Mouse (Mus musculus) neural tube, embryonic 12.5 days (tissue): Measurements from ENCODE around the gene Ccdc40. TPM values are rescaled to one million over a fixed set of nuclear protein-coding genes. Genes with fewer than 3 reads are reported as not detected.

Experiments used
- ATAC-seq: fragments of 200-750 bp; cut with Nextera tagmentation; 2 replicates; pipeline ENCODE4 v1.8.0; 2017; ENCODE audit warnings: low read depth, mild to moderate bottlenecking, moderate TSS enrichment, moderate library complexity; ENCODE audit not compliant: low FRiP score
- H3K27ac ChIP-seq: fragments of 300-500 bp; sonication (generic); 2 replicates; pipeline ENCODE4 v1.5.1; 2016
- H3K27me3 ChIP-seq: fragments of 300-500 bp; sonication (generic); replicated peaks from 2 replicates; pipeline ENCODE4 v1.6.1; 2016; ENCODE audit warnings: mild to moderate bottlenecking
- H3K36me3 ChIP-seq: fragments of 300-500 bp; sonication (generic); 2 replicates; pipeline ENCODE4 v1.6.1; 2016; ENCODE audit warnings: mild to moderate bottlenecking
- H3K4me1 ChIP-seq: fragments of 300-500 bp; sonication (generic); 2 replicates; pipeline ENCODE4 v1.6.1; 2016
- H3K4me2 ChIP-seq: fragments of 300-500 bp; sonication (generic); replicated peaks from 2 replicates; pipeline ENCODE4 v1.6.1; 2016; ENCODE audit warnings: mild to moderate bottlenecking
- H3K4me3 ChIP-seq: fragments of 300-500 bp; sonication (generic); 2 replicates; pipeline ENCODE4 v1.5.1; 2016
- H3K9ac ChIP-seq: fragments of 300-500 bp; sonication (generic); 2 replicates; pipeline ENCODE4 v1.6.1; 2016; ENCODE audit warnings: mild to moderate bottlenecking
- H3K9me3 ChIP-seq: fragments of 300-500 bp; sonication (generic); 2 replicates; pipeline ENCODE4 v1.6.1; 2016; ENCODE audit warnings: mild to moderate bottlenecking
- WGBS: fragments of 180-500 bp; shearing (Covaris S2); methylation state at CpG from one replicate; pipeline ENCODE4 v1.1.7; 2016; 5-methylcytosine and 5-hydroxymethylcytosine counted together
- polyA plus RNA-seq: library from polyadenylated mRNA; unstranded; fragments of >200 nt; fragmentation: Nextera tagmentation; extraction: Ambion mirVana; gene quantifications from 2 replicates; pipeline ENCODE4 v1.2.1, GENCODE M21; 2016

Ccdc40 gene
- polyA plus RNA-seq, 1 experiment from 2014 or later: 18.0 TPM

- 37% methylated on average over 16 of the region's 16 CpGs for WGBS
- H3K4me1 ChIP-seq: peaks cover 14% of the 10 kb centered on the region; the same call in 1 of the 2 replicates
These were observed 76.7 kb downstream of the Ccdc40 start for GRCm38 (mm10) chr11:119304904-119305712.

DNA sequence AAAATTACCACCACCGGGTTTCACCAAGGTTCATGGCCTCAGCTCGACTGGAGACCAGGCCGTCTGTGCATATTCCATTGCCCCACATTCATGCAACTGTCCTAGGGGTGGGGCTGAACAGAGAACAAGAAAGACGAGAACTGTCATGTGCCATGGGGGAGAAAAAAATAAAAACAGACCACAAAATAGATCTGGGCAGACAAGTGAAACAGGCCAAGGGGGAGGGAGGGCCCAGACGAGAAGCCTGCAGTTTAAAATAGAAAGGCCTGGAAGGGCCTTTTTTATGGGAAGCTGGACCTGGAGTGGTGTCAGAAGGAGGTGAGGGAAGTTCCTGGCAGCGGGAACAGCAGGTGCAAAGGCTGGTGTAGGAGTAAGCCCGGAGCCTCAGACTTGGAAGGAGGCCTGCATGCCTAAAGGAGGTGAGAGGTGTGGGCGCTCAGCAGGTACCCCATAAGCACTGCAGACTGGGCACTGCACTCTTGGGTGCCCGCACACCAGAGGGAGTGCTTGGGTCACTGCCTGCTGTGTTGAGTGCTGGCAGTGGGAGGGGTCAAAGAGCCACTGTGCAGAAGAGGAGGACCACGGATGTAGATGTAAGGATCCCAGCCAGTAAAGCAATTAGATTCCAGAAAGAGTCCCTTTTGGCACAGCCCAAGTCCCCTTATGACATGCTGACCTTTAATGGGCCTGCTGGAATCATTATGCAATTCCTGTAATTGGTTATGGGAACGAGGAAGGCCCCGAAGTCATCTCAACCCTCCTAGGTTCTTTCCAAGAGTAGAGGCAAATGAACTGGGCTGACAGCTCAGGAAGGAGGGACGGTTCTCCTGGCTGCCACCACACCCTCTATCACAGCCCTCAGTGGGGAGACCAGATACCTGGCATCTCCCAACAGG, 78.6 kb downstream of the Ccdc40 start:
- Histone ChIP-seq H3K27ac (no peak overlapping the region), H3K27me3 (peaks cover 10% of the 10 kb centered on the region; the same call in 1 of the 2 replicates), H3K4me1 (0 out of 2 replicates have a peak, but pooled peaks cover 6% of the 10 kb centered on the region), H3K9me3 (no peaks in the 10 kb centered on the region), H3K9ac (no peak overlapping the region), H3K4me3 (no peak overlapping the region), H3K36me3 (no peaks in the 10 kb centered on the region), H3K4me2 (no peak overlapping the region)
- 62% methylated on average over 13 of the region's 13 CpGs for WGBS
- no peak for ATAC-seq

More at GRCm38 (mm10) chr11:119304904-119305712, 76.7 kb downstream of the Ccdc40 start:
- H3K9me3 ChIP-seq: no peaks in the 10 kb centered on the region
- no peak overlapping the region for H3K9ac ChIP-seq
- H3K36me3 ChIP-seq: no peaks in the 10 kb centered on the region
- peaks cover 10% of the 10 kb centered on the region; the same call in 1 of the 2 replicates for H3K27me3 ChIP-seq
- H3K27ac ChIP-seq: no peak overlapping the region
- H3K4me3 ChIP-seq: no peak overlapping the region
- ATAC-seq: no peak
- H3K4me2 ChIP-seq: no peak overlapping the region

GRCm38 (mm10) chr11:119307658-119307867, 79.2 kb downstream of the Ccdc40 start, which contains the start of gene Card14:
Gene Card14 (plus strand): TSS chr11:119307768.
- no peak within 1 kb of the TSS for H3K4me2 ChIP-seq
- no peak within 1 kb of the TSS for H3K9ac ChIP-seq
- no peaks in the 10 kb centered on the region for H3K36me3 ChIP-seq
- ATAC-seq: no peak
- H3K4me1 ChIP-seq: 0 out of 2 replicates have a peak, but pooled peaks cover 6% of the 10 kb centered on the region
- 33% methylated on average over 1 of the region's 1 CpGs for WGBS
- H3K27me3 ChIP-seq: peaks cover 10% of the 10 kb centered on the region; the same call in 1 of the 2 replicates
- no peaks in the 10 kb centered on the region for H3K9me3 ChIP-seq
- no peak within 1 kb of the TSS for H3K4me3 ChIP-seq
- H3K27ac ChIP-seq: no peak within 1 kb of the TSS

DNA sequence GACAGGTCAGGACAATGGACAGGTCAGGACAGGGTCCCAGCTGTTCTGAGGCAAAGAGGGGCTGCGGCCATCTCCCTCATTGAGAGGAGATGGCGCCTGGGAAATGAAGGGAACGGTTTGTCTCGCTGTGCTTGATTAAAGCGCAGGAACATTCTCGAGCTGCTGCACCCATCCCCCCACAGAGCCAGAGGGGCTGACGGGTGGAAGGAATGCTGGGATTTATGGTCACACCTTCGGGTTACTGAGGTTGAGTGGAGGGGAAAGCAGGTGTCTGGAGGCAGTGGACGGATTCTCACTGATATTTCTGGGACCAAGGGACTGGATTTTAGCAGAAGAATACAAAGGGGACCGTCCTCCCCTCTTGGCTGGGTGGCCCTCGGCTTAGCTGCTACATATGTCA, 79.5 kb downstream of the Ccdc40 start:
- no peak overlapping the region for H3K4me3 ChIP-seq

GRCm38 (mm10) chr11:119310621-119311020, 82.2 kb downstream of the Ccdc40 start:
- H3K4me2 ChIP-seq: no peak overlapping the region
- H3K9ac ChIP-seq: no peak overlapping the region
- 20% methylated on average over 10 of the region's 10 CpGs for WGBS
- no peaks in the 10 kb centered on the region; the same call in 1 of the 2 replicates for H3K27me3 ChIP-seq
- no peak for ATAC-seq
- H3K36me3 ChIP-seq: no peaks in the 10 kb centered on the region
- no peak overlapping the region for H3K4me3 ChIP-seq
- no peaks in the 10 kb centered on the region for H3K9me3 ChIP-seq
- 0 out of 2 replicates have a peak, but pooled peaks cover 6% of the 10 kb centered on the region for H3K4me1 ChIP-seq
- H3K27ac ChIP-seq: no peak overlapping the region

More for the DNA sequence above, 79.5 kb downstream of the Ccdc40 start:
- WGBS: 24% methylated on average over 11 of the region's 11 CpGs
- Histone ChIP-seq H3K9me3 (no peaks in the 10 kb centered on the region), H3K27me3 (peaks cover 10% of the 10 kb centered on the region; the same call in 1 of the 2 replicates), H3K36me3 (no peaks in the 10 kb centered on the region), H3K4me1 (0 out of 2 replicates have a peak, but pooled peaks cover 6% of the 10 kb centered on the region), H3K9ac (no peak overlapping the region), H3K27ac (no peak overlapping the region), H3K4me2 (no peak overlapping the region)
- no peak for ATAC-seq

- Histone ChIP-seq H3K4me2 (no peak overlapping the region), H3K27me3 (no peaks in the 10 kb centered on the region), H3K9me3 (no peaks in the 10 kb centered on the region), H3K36me3 (no peaks in the 10 kb centered on the region), H3K4me1 (no peaks in the 10 kb centered on the region), H3K4me3 (no peak overlapping the region), H3K27ac (no peak overlapping the region), H3K9ac (no peak overlapping the region)
- 82% methylated on average over 17 of the region's 17 CpGs for WGBS
- ATAC-seq: no peak
These were observed 86.0 kb downstream of the Ccdc40 start for GRCm38 (mm10) chr11:119314252-119314936.

Other genes with a start within 250 kb of the Ccdc40 start
- gene Enpp7, start 240.4 kb upstream of the Ccdc40 start, polyA plus RNA-seq: not detected in 2 replicates
- 46.6 and 47.6 TPM in 2 replicates for gene Cbx2, start 205.6 kb upstream of the Ccdc40 start, polyA plus RNA-seq
- gene Cbx8, start 187.6 kb upstream of the Ccdc40 start, polyA plus RNA-seq: 8.6 and 9.9 TPM in 2 replicates
- gene Cbx4, start 142.4 kb upstream of the Ccdc40 start, polyA plus RNA-seq: 12.5 and 12.7 TPM in 2 replicates
- gene Tbc1d16, start 73 bp upstream of the Ccdc40 start, polyA plus RNA-seq: 26.0 and 38.1 TPM in 2 replicates
- gene Gaa, start 39.3 kb downstream of the Ccdc40 start, polyA plus RNA-seq: 40.9 and 43.0 TPM in 2 replicates
- 311 and 324 TPM in 2 replicates for gene Eif4a3, start 71.5 kb downstream of the Ccdc40 start, polyA plus RNA-seq
- gene Card14, start 79.2 kb downstream of the Ccdc40 start, polyA plus RNA-seq: 0.06 and 0.15 TPM in 2 replicates
- 3.8 and 5.2 TPM in 2 replicates for gene Sgsh, start 127.0 kb downstream of the Ccdc40 start, polyA plus RNA-seq
- 5.0 TPM in 2 replicates for gene Slc26a11, start 127.0 kb downstream of the Ccdc40 start, polyA plus RNA-seq
- 1.5 and 1.6 TPM in 2 replicates for gene Rnf213, start 164.5 kb downstream of the Ccdc40 start, polyA plus RNA-seq